Mouse (Mus musculus): ENCODE data around the gene Mfap2. TPM values are rescaled to one million over a fixed set of nuclear protein-coding genes. Genes with fewer than 3 reads are reported as not detected.

Gene Mfap2
- total and polyA plus RNA-seq, 2 experiments, result 0.18 to 0.45 TPM

DNA sequence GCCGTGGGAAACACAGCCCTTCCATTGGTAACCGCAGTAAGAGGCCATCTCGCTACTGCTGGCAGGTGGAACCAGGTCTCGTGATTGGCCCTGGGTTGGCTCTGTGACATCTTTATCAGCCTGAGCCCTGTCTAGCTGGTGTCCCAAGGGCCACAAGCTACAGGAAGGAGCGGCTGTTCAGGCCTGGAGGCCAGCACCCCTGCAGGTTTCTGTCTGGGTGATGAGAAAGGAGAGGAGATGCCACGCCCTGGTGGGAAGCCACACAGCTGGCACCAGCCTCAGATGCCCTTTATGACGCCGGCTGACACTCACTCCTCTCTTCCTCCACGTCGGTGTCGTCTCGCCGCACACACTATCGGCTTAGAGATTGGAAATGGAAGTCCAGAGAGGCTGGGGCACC lies 20.8 kb upstream of the Mfap2 start:
- DNase-seq (ENCODE audit: extremely low read depth, low read depth, low spot score), result no peak
- WGBS, result 86% methylated on average over 14 of the region's 14 CpGs
- Histone ChIP-seq H3K27ac (replicated peaks; ENCODE audit: insufficient read depth, low read depth, low read length) (no peak overlapping the region), H3K79me2 (ENCODE audit: control insufficient read depth, insufficient read depth, low read length) (peaks cover 3% of the 10 kb centered on the region; the same call in 1 of the 2 replicates), H3K9ac (ENCODE audit: low read depth, low read length) (no peak overlapping the region), H3K36me3 (ENCODE audit: control insufficient read depth, insufficient read depth, low read length) (no peaks in the 10 kb centered on the region), H3K4me3 (ENCODE audit: insufficient read depth, low read depth, low read length) (no peak overlapping the region), H3K4me1 (ENCODE audit: control insufficient read depth, insufficient read depth, low read length) (no peaks in the 10 kb centered on the region), H3K27me3 (ENCODE audit: control insufficient read depth, insufficient read depth, low read length) (no peaks in the 10 kb centered on the region)
- TF ChIP-seq POLR2A (IDR thresholded peaks at IDR 0.05; ENCODE audit: extremely low read depth, insufficient read depth, low read length) (no peak), CTCF (IDR thresholded peaks at IDR 0.05; ENCODE audit: low read depth, low read length) (no peak)

DNA sequence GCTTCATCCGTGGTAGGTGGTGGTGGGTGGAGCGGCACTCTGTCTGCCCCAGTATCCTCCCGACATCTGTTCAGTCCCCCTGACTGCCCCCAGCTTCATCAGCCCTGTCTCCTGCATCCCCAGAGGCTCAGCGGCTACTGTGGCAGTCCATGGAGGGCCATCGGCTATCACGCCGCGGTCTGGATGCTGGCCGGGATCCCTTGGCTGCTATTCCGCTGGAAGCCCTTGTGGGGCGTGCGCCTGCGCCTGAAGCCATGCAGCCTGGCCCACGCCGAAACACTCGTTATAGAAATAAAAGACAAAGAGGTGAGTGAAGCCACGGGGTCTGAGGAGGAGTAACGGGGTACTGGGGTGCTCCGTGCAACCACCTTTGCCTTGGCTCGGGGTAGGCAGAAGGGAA lies 18.0 kb upstream of the Mfap2 start:
- Histone ChIP-seq H3K27me3 (ENCODE audit: control insufficient read depth, insufficient read depth, low read length) (no peaks in the 10 kb centered on the region), H3K36me3 (ENCODE audit: control insufficient read depth, insufficient read depth, low read length) (no peaks in the 10 kb centered on the region), H3K4me3 (ENCODE audit: insufficient read depth, low read depth, low read length) (no peak overlapping the region), H3K9ac (ENCODE audit: low read depth, low read length) (no peak overlapping the region), H3K79me2 (ENCODE audit: control insufficient read depth, insufficient read depth, low read length) (no peaks in the 10 kb centered on the region; the same call in 1 of the 2 replicates), H3K27ac (replicated peaks; ENCODE audit: insufficient read depth, low read depth, low read length) (no peak overlapping the region), H3K4me1 (ENCODE audit: control insufficient read depth, insufficient read depth, low read length) (no peaks in the 10 kb centered on the region)
- TF ChIP-seq POLR2A (IDR thresholded peaks at IDR 0.05; ENCODE audit: extremely low read depth, insufficient read depth, low read length) (no peak), CTCF (IDR thresholded peaks at IDR 0.05; ENCODE audit: low read depth, low read length) (no peak)
- WGBS, result 93% methylated on average over 20 of the region's 20 CpGs
- no peak for DNase-seq (ENCODE audit: extremely low read depth, low read depth, low spot score)

DNA sequence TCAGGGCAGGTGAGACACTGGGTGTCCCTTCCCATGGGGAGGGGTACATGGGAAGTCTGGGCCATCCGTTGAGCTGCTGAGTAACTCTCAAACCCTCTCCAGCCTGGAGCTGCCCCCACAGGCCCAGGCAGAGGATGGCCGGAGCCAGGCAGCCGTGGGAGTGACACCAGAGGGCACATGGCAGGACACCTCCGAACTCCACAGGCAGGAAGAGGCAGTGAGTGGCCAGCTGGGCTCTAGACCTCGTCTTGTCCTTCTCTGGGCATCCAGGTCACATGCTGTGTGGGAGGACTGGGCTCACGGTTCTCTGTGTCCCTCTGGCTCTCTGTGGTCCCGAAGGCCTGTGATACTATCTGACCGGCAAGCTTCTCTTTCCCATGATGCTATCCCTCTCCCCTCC lies 16.4 kb upstream of the Mfap2 start:
- TF ChIP-seq CTCF (IDR thresholded peaks at IDR 0.05; ENCODE audit: low read depth, low read length) (no peak), POLR2A (IDR thresholded peaks at IDR 0.05; ENCODE audit: extremely low read depth, insufficient read depth, low read length) (no peak)
- 90% methylated on average over 8 of the region's 8 CpGs for WGBS

GRCm38 (mm10) chr4:140995811-140996210 lies 14.4 kb upstream of the Mfap2 start:
- WGBS, result 93% methylated on average over 8 of the region's 8 CpGs
- Histone ChIP-seq H3K36me3 (ENCODE audit: control insufficient read depth, insufficient read depth, low read length) (no peaks in the 10 kb centered on the region), H3K4me3 (ENCODE audit: insufficient read depth, low read depth, low read length) (no peak overlapping the region)

More for the DNA sequence above, 16.4 kb upstream of the Mfap2 start:
- Histone ChIP-seq H3K27me3 (ENCODE audit: control insufficient read depth, insufficient read depth, low read length) (no peaks in the 10 kb centered on the region), H3K79me2 (ENCODE audit: control insufficient read depth, insufficient read depth, low read length) (no peaks in the 10 kb centered on the region; the same call in 1 of the 2 replicates), H3K9ac (ENCODE audit: low read depth, low read length) (no peak overlapping the region), H3K36me3 (ENCODE audit: control insufficient read depth, insufficient read depth, low read length) (no peaks in the 10 kb centered on the region), H3K4me1 (ENCODE audit: control insufficient read depth, insufficient read depth, low read length) (no peaks in the 10 kb centered on the region), H3K4me3 (ENCODE audit: insufficient read depth, low read depth, low read length) (no peak overlapping the region), H3K27ac (replicated peaks; ENCODE audit: insufficient read depth, low read depth, low read length) (no peak overlapping the region)
- DNase-seq (ENCODE audit: extremely low read depth, low read depth, low spot score), result no peak

DNA sequence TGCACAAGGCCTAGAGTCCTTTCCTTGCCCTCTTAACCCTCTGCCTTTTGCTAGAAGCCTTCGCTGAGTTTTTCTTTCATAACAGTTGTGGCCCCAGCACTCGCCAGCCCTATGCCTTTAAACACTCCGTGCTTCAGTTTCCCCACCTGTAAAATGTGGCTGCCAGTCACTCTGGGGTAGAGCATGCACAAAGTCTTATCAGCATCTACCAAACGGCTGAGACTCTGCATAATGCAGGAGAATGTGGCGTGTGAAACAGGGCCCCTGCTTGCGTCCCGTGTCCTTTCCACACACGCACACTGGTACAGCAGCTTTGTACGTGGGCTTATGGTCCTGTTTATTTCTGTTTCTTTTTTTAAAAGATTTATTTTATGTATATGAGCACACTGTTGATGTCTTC lies 13.4 kb upstream of the Mfap2 start:
- Histone ChIP-seq H3K27me3 (ENCODE audit: control insufficient read depth, insufficient read depth, low read length) (no peaks in the 10 kb centered on the region), H3K9ac (ENCODE audit: low read depth, low read length) (no peak overlapping the region), H3K79me2 (ENCODE audit: control insufficient read depth, insufficient read depth, low read length) (no peaks in the 10 kb centered on the region), H3K27ac (replicated peaks; ENCODE audit: insufficient read depth, low read depth, low read length) (no peak overlapping the region), H3K4me1 (ENCODE audit: control insufficient read depth, insufficient read depth, low read length) (no peaks in the 10 kb centered on the region), H3K36me3 (ENCODE audit: control insufficient read depth, insufficient read depth, low read length) (no peaks in the 10 kb centered on the region), H3K4me3 (ENCODE audit: insufficient read depth, low read depth, low read length) (no peak overlapping the region)
- WGBS, result 96% methylated on average over 9 of the region's 9 CpGs
- TF ChIP-seq POLR2A (IDR thresholded peaks at IDR 0.05; ENCODE audit: extremely low read depth, insufficient read depth, low read length) (no peak), CTCF (IDR thresholded peaks at IDR 0.05; ENCODE audit: low read depth, low read length) (no peak)
- DNase-seq (ENCODE audit: extremely low read depth, low read depth, low spot score), result no peak

More at GRCm38 (mm10) chr4:140995811-140996210, 14.4 kb upstream of the Mfap2 start:
- H3K27ac ChIP-seq (replicated peaks; ENCODE audit: insufficient read depth, low read depth, low read length), result no peak overlapping the region
- H3K27me3 ChIP-seq (ENCODE audit: control insufficient read depth, insufficient read depth, low read length), result no peaks in the 10 kb centered on the region
- no peaks in the 10 kb centered on the region for H3K4me1 ChIP-seq (ENCODE audit: control insufficient read depth, insufficient read depth, low read length)
- DNase-seq (ENCODE audit: extremely low read depth, low read depth, low spot score), result no peak
- no peak overlapping the region for H3K9ac ChIP-seq (ENCODE audit: low read depth, low read length)
- no peaks in the 10 kb centered on the region for H3K79me2 ChIP-seq (ENCODE audit: control insufficient read depth, insufficient read depth, low read length)
- TF ChIP-seq POLR2A (IDR thresholded peaks at IDR 0.05; ENCODE audit: extremely low read depth, insufficient read depth, low read length) (no peak), CTCF (IDR thresholded peaks at IDR 0.05; ENCODE audit: low read depth, low read length) (no peak)

GRCm38 (mm10) chr4:141005983-141006382 lies 4.2 kb upstream of the Mfap2 start:
- H3K27ac ChIP-seq (replicated peaks; ENCODE audit: insufficient read depth, low read depth, low read length), result no peak overlapping the region
- WGBS, result 89% methylated on average over 13 of the region's 13 CpGs
- TF ChIP-seq CTCF (IDR thresholded peaks at IDR 0.05; ENCODE audit: low read depth, low read length) (peak; percentile 21; the same call in 1 of the 2 replicates), POLR2A (IDR thresholded peaks at IDR 0.05; ENCODE audit: extremely low read depth, insufficient read depth, low read length) (no peak)
- H3K27me3 ChIP-seq (ENCODE audit: control insufficient read depth, insufficient read depth, low read length), result no peaks in the 10 kb centered on the region
- no peaks in the 10 kb centered on the region for H3K79me2 ChIP-seq (ENCODE audit: control insufficient read depth, insufficient read depth, low read length)
- DNase-seq (ENCODE audit: extremely low read depth, low read depth, low spot score), result no peak
- no peaks in the 10 kb centered on the region for H3K4me1 ChIP-seq (ENCODE audit: control insufficient read depth, insufficient read depth, low read length)
- no peak overlapping the region for H3K4me3 ChIP-seq (ENCODE audit: insufficient read depth, low read depth, low read length)
- no peak overlapping the region for H3K9ac ChIP-seq (ENCODE audit: low read depth, low read length)
- H3K36me3 ChIP-seq (ENCODE audit: control insufficient read depth, insufficient read depth, low read length), result no peaks in the 10 kb centered on the region; the same call in 1 of the 2 replicates

Data from liver, adult 2 months (tissue).